Mouse (Mus musculus): ENCODE measurements around the gene Serpina16. TPM values are rescaled to one million over a fixed set of nuclear protein-coding genes. Genes with fewer than 3 reads are reported as not detected.

Gene Serpina16
- polyA plus RNA-seq, 1 experiment from 2014 or later, result not detected

DNA sequence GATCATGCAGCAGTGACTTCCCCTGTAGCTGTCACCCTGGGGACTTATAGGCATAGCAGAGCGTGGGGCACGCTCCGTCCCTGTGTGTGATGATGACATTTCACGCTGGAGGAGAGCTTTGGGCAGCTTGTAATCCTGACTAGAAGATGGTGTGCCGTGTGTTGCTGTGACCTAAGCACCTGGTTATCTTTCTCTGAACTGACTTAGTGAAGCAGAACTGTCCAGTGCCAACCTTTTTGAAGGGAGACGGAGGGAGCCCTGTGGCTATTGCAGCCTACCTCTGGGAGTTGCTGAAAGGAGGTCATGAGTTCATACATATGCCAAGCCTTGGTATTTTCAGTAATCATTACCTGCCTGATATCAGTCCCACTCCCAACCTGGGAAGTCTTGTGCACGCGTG, 19.5 kb upstream of the Serpina16 start, which contains the start of gene Serpina1f:
Gene Serpina1f (minus strand): TSS at position 101 of the 400 bp plus-strand sequence.
- TF ChIP-seq CTCF (IDR thresholded peaks at IDR 0.05) (no peak), EP300 (IDR thresholded peaks at IDR 0.05) (no peak)
- ATAC-seq, result no peak
- 83% methylated on average over 8 of the region's 8 CpGs for WGBS

DNA sequence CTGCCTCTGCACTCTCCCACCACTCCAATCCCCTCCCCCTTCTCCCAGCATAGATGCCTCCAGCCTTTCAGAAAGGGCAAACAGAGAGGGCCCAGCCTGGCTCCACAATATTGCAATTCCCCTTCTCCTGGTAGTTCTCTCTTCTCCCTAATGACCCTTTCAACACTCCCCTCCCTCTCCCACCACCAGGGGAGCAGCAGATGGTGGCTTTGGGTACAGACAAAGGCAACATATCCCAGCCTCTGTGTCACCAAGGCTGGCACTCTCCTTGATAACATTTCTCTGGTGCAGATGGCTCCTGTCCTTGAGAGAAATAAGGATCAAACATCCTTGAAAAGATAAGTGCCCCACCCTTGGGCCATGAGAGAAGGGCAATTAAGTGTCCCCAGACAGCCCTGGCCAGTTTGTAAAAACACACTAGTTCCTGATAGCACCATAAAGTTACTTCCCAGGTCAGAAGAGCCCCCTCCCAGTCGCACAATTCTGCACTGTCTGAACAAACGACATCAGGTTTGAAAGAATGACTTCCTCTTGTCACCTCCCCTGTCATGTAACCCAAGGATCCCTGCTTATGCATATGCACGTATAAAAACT, 12.4 kb upstream of the Serpina16 start:
- no peak for TF ChIP-seq CTCF (IDR thresholded peaks at IDR 0.05)
- no peak for TF ChIP-seq EP300 (IDR thresholded peaks at IDR 0.05)
- Histone ChIP-seq H3K4me3 (ENCODE audit: low read depth, low read length) (no peak overlapping the region), H3K27me3 (replicated peaks; ENCODE audit: insufficient read depth, low read length) (no peaks in the 10 kb centered on the region), H3K36me3 (ENCODE audit: insufficient read depth, low read length) (no peaks in the 10 kb centered on the region), H3K4me2 (replicated peaks; ENCODE audit: low read depth, low read length) (no peak overlapping the region), H3K9ac (replicated peaks; ENCODE audit: low read depth) (no peak overlapping the region), H3K27ac (ENCODE audit: low read length) (no peak overlapping the region), H3K9me3 (ENCODE audit: low read length) (no peaks in the 10 kb centered on the region), H3K4me1 (ENCODE audit: insufficient read depth, low read depth, low read length) (no peaks in the 10 kb centered on the region)
- no peak for ATAC-seq
- WGBS, result 31% methylated on average over 3 of the region's 3 CpGs
- DNase-seq (ENCODE audit: low spot score), result no peak

More for the DNA sequence above, 19.5 kb upstream of the Serpina16 start, which contains the start of gene Serpina1f:
- H3K9me3 ChIP-seq (ENCODE audit: low read length), result no peaks in the 10 kb centered on the region
- no peaks in the 10 kb centered on the region for H3K4me1 ChIP-seq (ENCODE audit: insufficient read depth, low read depth, low read length)
- H3K9ac ChIP-seq (replicated peaks; ENCODE audit: low read depth), result no peak within 1 kb of the TSS
- H3K36me3 ChIP-seq (ENCODE audit: insufficient read depth, low read length), result no peaks in the 10 kb centered on the region
- no peak for DNase-seq (ENCODE audit: low spot score)
- H3K27me3 ChIP-seq (replicated peaks; ENCODE audit: insufficient read depth, low read length), result no peaks in the 10 kb centered on the region
- H3K27ac ChIP-seq (ENCODE audit: low read length), result no peak within 1 kb of the TSS
- no peak within 1 kb of the TSS for H3K4me3 ChIP-seq (ENCODE audit: low read depth, low read length)
- H3K4me2 ChIP-seq (replicated peaks; ENCODE audit: low read depth, low read length), result no peak within 1 kb of the TSS

GRCm38 (mm10) chr12:103687021-103687420, 11.1 kb upstream of the Serpina16 start:
- Histone ChIP-seq H3K4me3 (ENCODE audit: low read depth, low read length) (no peak overlapping the region), H3K4me2 (replicated peaks; ENCODE audit: low read depth, low read length) (no peak overlapping the region), H3K36me3 (ENCODE audit: insufficient read depth, low read length) (no peaks in the 10 kb centered on the region), H3K9ac (replicated peaks; ENCODE audit: low read depth) (no peak overlapping the region), H3K27ac (ENCODE audit: low read length) (no peak overlapping the region), H3K4me1 (ENCODE audit: insufficient read depth, low read depth, low read length) (no peaks in the 10 kb centered on the region), H3K9me3 (ENCODE audit: low read length) (no peaks in the 10 kb centered on the region), H3K27me3 (replicated peaks; ENCODE audit: insufficient read depth, low read length) (no peaks in the 10 kb centered on the region)
- DNase-seq (ENCODE audit: low spot score) (no peak), ATAC-seq (no peak)
- 36% methylated on average over 7 of the region's 7 CpGs for WGBS
- no peak for TF ChIP-seq CTCF (IDR thresholded peaks at IDR 0.05)
- TF ChIP-seq EP300 (IDR thresholded peaks at IDR 0.05), result no peak

DNA sequence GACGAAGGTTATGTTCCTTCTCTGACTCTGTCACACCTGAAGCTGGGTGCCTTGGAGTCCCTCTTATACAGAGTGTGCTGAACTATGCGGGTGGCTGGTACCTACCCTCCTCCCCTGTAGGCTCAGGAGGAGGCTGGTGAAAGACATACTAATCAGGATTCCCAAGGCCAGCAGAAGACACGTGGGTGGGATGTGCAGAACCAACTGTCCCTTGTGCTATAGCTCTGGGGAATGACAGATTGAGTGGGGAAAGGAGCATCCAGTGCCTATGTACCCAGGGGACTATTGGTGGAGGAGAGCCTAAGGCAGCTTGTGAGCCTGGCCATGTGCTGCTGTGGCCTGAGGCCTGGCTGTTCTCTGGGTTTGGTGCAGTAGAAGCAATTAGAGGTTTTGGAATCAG, 10.1 kb upstream of the Serpina16 start:
- Histone ChIP-seq H3K4me1 (ENCODE audit: insufficient read depth, low read depth, low read length) (no peaks in the 10 kb centered on the region), H3K4me3 (ENCODE audit: low read depth, low read length) (no peak overlapping the region), H3K27ac (ENCODE audit: low read length) (no peak overlapping the region), H3K4me2 (replicated peaks; ENCODE audit: low read depth, low read length) (no peak overlapping the region), H3K9me3 (ENCODE audit: low read length) (no peaks in the 10 kb centered on the region), H3K9ac (replicated peaks; ENCODE audit: low read depth) (no peak overlapping the region), H3K27me3 (replicated peaks; ENCODE audit: insufficient read depth, low read length) (no peaks in the 10 kb centered on the region), H3K36me3 (ENCODE audit: insufficient read depth, low read length) (no peaks in the 10 kb centered on the region)
- DNase-seq (ENCODE audit: low spot score) (no peak), ATAC-seq (no peak)
- 67% methylated on average over 3 of the region's 3 CpGs for WGBS
- TF ChIP-seq EP300 (IDR thresholded peaks at IDR 0.05) (no peak), CTCF (IDR thresholded peaks at IDR 0.05) (no peak)

GRCm38 (mm10) chr12:103685386-103685785, 9.4 kb upstream of the Serpina16 start:
- Histone ChIP-seq H3K4me1 (ENCODE audit: insufficient read depth, low read depth, low read length) (no peaks in the 10 kb centered on the region), H3K4me3 (ENCODE audit: low read depth, low read length) (no peak overlapping the region), H3K9me3 (ENCODE audit: low read length) (no peaks in the 10 kb centered on the region), H3K4me2 (replicated peaks; ENCODE audit: low read depth, low read length) (no peak overlapping the region), H3K27me3 (replicated peaks; ENCODE audit: insufficient read depth, low read length) (no peaks in the 10 kb centered on the region), H3K9ac (replicated peaks; ENCODE audit: low read depth) (no peak overlapping the region), H3K27ac (ENCODE audit: low read length) (no peak overlapping the region), H3K36me3 (ENCODE audit: insufficient read depth, low read length) (no peaks in the 10 kb centered on the region)
- DNase-seq (ENCODE audit: low spot score) (no peak), ATAC-seq (no peak)
- WGBS, result 46% methylated on average over 3 of the region's 3 CpGs
- TF ChIP-seq EP300 (IDR thresholded peaks at IDR 0.05), result no peak
- TF ChIP-seq CTCF (IDR thresholded peaks at IDR 0.05), result no peak

- Histone ChIP-seq H3K27ac (ENCODE audit: low read length) (no peak overlapping the region), H3K4me2 (replicated peaks; ENCODE audit: low read depth, low read length) (no peak overlapping the region), H3K9ac (replicated peaks; ENCODE audit: low read depth) (no peak overlapping the region), H3K27me3 (replicated peaks; ENCODE audit: insufficient read depth, low read length) (no peaks in the 10 kb centered on the region), H3K36me3 (ENCODE audit: insufficient read depth, low read length) (no peaks in the 10 kb centered on the region), H3K4me3 (ENCODE audit: low read depth, low read length) (no peak overlapping the region), H3K9me3 (ENCODE audit: low read length) (no peaks in the 10 kb centered on the region), H3K4me1 (ENCODE audit: insufficient read depth, low read depth, low read length) (no peaks in the 10 kb centered on the region)
- ATAC-seq, result no peak
- 34% methylated on average over 4 of the region's 4 CpGs for WGBS
- TF ChIP-seq CTCF (IDR thresholded peaks at IDR 0.05) (no peak), EP300 (IDR thresholded peaks at IDR 0.05) (no peak)
- no peak for DNase-seq (ENCODE audit: low spot score)
These were observed 7.8 kb upstream of the Serpina16 start for GRCm38 (mm10) chr12:103683775-103684174.

Measured in lung, postnatal 0 days (tissue).